Mouse (Mus musculus) left cerebral cortex, postnatal 10 days (tissue): ENCODE results near the gene Ccni. TPM values are rescaled to one million over a fixed set of nuclear protein-coding genes. Genes with fewer than 3 reads are reported as not detected.
A peak's percentile ranks its signal among the peaks of the same experiment; 100 is the strongest.

ENCODE experiments used
- DNase-seq, 2 experiments: peaks; one replicate each; pipeline ENCODE4 v3.0.0; 2021 to 2022; ENCODE audit warnings: low spot score in 2 of 2, mixed read lengths in 1 of 2; ENCODE audit errors: extremely low spot score in 1 of 2
- intact Hi-C: fragments of 180-260 bp; cut with DNase I; formaldehyde crosslinking; loops from one replicate; pipeline ENCODE4 v1.15.1; 2025
- total RNA-seq, 2 experiments: library from RNA; stranded (reverse); gene quantifications; 2 replicates each; pipeline ENCODE4 v1.2.3; 2021

Gene Ccni
- 100 to 1,000 TPM; 312 to 335 TPM for total RNA-seq

DNA sequence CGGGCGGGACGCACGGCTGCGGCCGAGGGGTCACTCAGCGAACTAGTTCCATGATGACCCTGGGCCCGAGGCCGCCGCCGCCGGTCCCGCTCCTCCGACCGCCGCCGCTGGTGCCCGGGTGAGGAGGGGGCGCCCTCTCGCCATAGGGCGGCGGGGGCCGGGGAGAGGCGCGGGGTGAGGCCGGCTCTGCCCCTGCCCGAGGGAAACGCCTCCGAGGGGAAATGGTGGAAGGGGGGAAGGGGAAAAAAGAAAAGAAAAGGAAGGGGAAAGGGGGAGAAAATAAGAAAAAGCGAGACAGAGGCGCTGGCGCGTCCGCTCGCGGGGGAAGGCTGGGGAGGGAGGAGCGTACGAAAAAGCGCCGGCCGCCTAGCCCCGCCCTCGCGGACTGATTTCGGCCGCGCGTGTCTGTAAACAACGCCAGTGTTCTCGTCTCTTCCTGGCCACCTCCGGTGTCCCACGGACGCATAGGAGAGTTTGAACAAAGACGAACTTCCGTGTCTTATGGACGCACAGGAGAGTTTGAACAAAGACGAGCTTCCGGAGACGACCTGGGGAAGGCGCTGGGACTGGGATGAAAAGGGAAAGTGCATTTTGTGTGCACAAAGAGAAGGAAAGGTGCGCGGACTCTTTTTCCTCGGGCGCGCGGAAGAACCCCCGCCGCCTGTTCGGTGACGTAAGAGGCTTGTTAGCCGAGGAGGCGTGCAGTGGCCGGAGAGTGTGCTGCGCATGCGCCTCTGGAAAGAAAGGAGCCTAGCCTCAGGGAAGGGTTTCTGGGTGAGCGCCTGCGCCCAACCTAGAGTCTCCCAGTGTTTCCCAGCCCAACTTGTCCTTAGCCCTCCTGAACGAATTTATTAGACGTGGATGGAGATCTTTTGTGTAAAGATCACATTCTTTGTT, at the start of gene Ccni, which contains the start of gene 2010109A12Rik:
Gene Ccni, minus strand, starts transcription at position 387 of the 897 bp plus-strand sequence.
Gene 2010109A12Rik, plus strand, starts transcription at position 410 of the 897 bp plus-strand sequence.
- intact Hi-C loops = loop anchor here (1.0 kb wide), 1 partner anchor 60 kb away; no protein-coding TSS in a partner anchor
- DNase-seq = peak; percentile 92 to 97

GRCm38 (mm10) chr5:93255759-93256265, 49.5 kb upstream of the Ccni start:
- no peak for DNase-seq
- intact Hi-C loops = no loop called here

DNA sequence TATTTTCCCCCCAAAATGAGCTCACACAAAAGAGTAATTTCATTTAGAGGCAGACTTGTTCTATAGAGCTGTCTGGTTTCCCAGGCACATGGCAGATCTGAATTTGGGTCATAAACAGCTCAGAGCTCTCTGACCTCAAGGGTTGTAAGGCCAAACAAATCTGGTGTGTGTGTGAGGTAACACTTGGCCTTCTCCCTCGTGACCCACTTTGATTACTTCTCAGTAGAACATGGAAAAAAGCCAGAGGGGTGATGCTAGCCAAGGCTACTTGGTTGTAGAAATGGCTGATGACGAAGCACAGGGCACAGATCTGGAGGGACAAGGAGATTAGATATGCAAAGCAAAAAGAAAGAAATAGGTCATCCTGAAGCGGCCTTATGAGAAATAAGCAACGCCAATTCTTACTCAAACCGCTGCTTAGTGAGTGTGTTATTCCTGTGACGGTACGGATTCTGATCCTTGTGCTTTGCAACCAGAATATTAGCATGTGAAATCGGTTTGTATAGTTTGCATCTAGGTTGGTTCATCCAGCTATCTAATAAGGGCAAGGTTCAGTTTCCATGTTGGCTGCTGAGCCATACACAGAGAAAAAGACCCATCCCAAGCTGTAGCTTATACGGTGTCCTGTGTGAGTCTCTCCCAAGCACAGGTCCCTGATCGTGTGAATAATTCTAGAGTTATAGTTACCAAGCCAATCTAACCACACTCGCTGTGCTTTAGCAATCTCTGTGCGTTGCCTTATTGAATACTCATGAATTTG, 44.9 kb upstream of the Ccni start:
- no peak for DNase-seq
- intact Hi-C loops = no loop called here

- DNase-seq = no peak
- intact Hi-C loops = no loop called here
These were observed 43.8 kb upstream of the Ccni start for GRCm38 (mm10) chr5:93249940-93250578.

DNA sequence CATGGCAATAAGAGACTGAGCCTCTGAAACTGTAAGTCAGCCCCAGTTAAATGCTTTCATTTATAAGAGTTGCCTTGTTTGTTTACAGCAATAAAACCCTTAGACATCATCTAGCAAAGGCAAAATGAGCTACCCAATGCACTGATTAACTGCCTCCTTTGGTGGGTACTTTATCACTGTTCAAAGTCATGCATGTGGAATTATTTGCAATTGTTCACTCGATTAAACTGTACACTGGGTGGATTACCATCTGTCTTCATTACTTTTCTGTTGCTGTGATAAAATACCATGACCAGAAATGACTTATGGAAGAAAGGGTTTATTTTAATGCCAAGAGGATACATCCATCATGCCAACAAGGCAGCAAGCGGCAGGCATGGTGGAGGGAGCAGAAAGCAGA, 39.0 kb upstream of the Ccni start:
- intact Hi-C loops = no loop called here
- no peak for DNase-seq

GRCm38 (mm10) chr5:93239590-93240544, 33.6 kb upstream of the Ccni start:
- intact Hi-C loops = no loop called here
- no peak for DNase-seq

GRCm38 (mm10) chr5:93236541-93236940, 30.2 kb upstream of the Ccni start:
- DNase-seq = no peak
- intact Hi-C loops = no loop called here

DNA sequence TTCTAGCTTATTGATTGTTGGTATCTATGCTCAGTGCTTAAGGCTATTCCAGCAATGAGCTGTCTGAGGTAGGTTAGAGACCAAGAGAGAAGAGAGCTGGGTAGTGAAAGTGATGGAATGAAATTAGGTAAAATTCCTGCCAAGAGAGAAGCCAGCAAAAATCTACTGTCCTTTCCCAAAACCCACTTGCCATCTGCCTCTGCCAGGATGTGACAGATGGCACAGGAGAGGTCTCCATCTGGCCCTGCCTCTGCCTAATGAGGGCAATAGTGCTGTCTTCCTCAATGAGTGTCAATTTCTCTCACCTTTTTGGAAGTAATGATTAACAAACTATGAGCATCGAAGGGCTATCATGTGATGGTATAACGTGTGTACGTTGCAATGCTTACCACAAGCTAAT, 29.6 kb upstream of the Ccni start:
- DNase-seq = no peak
- intact Hi-C loops = no loop called here

GRCm38 (mm10) chr5:93234605-93235004, 28.3 kb upstream of the Ccni start:
- DNase-seq = no peak
- intact Hi-C loops = no loop called here

DNA sequence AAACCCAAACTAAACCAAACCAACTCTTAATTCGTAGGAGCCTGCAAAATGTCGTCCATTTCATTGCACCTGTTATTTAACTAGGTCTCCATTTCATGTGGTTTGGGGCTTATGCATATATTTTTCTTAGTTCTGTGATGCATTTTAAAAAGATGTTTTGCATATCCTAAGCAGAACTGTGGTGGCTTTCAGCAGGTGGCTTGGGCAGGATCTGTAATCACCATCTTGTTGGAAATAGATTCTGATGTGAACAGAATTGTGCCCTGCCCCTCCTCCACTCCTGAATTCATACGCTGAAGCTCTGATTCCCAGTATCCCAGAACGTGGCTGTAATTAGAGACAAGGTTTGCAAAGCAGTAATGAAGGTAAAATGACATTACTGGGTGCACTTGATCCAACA, 27.8 kb upstream of the Ccni start:
- no peak for DNase-seq
- intact Hi-C loops = no loop called here

GRCm38 (mm10) chr5:93232838-93233237, 26.5 kb upstream of the Ccni start:
- intact Hi-C loops = no loop called here

DNA sequence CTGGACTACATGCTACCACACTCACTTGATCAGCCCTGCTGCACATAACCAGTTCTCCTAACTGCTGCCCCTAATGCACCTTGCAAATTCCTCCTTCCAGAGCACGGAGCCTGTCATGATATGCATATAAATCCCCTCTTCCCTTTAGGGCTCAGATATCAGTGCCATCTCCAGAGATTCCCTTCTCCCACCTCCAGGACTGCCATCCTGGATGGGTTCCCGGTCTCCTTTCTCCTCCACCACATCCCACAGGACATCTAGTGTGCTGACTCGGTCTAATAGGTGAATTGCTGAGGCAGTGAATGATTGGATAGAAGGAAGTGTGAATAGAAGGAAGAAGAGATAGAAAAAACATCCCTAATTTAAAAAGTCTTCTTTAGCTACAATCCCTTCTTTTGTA, 25.4 kb upstream of the Ccni start:
- no peak for DNase-seq
- intact Hi-C loops = no loop called here

More at GRCm38 (mm10) chr5:93232838-93233237, 26.5 kb upstream of the Ccni start:
- no peak for DNase-seq

- no peak for DNase-seq
- intact Hi-C loops = no loop called here
These were observed 23.2 kb upstream of the Ccni start for GRCm38 (mm10) chr5:93229527-93229926.

- DNase-seq = no peak
- intact Hi-C loops = no loop called here
These were observed 20.9 kb upstream of the Ccni start for GRCm38 (mm10) chr5:93227157-93227556.

DNA sequence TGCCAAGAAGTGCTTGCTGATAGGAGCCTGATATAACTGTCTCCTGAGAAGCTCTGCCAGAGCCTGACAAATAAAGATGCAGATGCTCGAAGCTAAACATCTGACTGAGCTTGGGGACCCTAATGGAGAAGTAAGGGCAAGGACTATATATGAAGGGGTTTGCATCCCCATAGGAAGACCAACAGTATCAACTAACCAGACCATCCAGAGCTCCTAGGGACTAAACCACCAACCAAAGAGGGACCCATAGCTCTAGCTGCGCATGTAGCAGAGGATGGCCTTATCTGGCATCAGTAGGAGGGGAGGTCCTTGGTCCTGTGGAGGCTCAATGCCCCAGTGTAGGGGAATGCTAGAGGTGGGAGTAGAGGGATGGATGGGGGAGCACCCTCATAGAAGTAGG, 18.3 kb upstream of the Ccni start:
- intact Hi-C loops = no loop called here
- no peak for DNase-seq

DNA sequence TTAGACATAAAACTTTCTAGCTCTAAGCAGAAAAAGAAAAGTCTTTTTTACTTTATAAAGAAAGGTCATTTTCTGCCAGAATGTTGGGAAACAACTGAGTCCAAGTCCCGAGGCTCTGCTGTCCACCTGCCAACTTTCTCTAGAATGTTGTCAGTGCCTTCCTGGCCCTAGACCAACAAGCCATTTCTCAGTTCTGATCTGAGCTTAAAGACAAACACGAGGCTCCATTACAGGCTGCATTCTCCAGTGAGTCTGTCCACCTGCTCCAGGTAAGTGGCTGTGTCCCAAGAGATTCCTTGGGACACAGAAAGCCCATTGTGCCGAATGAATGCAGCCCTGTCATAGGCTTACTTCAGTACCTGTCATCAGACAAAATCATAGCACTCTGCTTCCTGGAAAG, 15.4 kb upstream of the Ccni start:
- intact Hi-C loops = no loop called here
- no peak for DNase-seq

- intact Hi-C loops = no loop called here
- DNase-seq = no peak
These were observed 12.1 kb upstream of the Ccni start for GRCm38 (mm10) chr5:93218375-93218774.

DNA sequence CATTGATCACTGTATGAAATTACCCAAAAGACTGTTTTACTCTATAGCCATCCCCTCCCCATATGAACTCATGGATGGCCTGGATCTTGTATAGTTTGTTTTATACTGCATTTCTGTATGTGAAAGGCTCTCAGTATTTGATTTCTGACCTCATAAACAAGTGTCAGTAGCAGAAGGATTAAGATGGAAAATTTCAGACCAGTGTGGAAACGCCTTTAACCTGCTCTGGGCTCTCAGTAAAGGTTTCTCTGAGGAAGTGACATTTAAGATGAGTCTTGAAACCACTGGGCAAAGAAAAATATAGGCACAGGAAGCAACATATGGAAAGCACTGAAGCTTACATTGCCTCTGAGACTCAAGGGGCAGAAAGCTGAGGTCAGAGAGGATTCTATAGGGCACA, 1.3 kb upstream of the Ccni start:
- no peak for DNase-seq
- intact Hi-C loops = no loop called here
